Mouse (Mus musculus): ENCODE measurements at regions not wholly inside any gene's neighbourhood (a gene's known extent, or its start where the extent isn't known, plus 50 kb on each side); places are given as distances from the start of the nearest gene placed in this dataset. TPM values are rescaled to one million over a fixed set of nuclear protein-coding genes. Genes with fewer than 3 reads are reported as not detected.

DNA sequence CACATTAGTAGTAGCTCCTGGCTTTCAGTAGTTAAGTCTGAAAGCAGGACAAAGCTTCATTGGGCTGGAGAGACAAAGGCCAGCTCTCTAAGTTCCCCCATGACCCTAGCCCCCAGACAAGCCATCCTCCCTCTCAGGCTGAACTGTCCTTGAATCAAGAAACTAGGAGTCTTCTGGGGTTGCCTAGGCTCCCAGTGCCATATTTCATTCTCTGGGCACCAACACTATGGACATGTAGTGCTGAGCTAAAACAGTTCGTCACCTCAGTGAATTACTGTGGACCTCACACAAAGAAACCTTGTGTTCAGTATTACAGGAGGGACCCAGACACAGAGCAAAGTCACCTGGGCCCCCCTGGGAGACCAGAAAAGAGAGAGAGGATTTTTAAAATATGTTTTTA, 91.7 kb upstream of the Nsun2 start:
- 67% methylated on average over 1 of the region's 1 CpGs for WGBS
- H3K4me2 ChIP-seq: no peak overlapping the region
- no peak for ATAC-seq (ENCODE audit: low FRiP score)
- no peaks in the 10 kb centered on the region for H3K9me3 ChIP-seq (ENCODE audit: control insufficient read depth, low read length)
- no peak overlapping the region for H3K4me3 ChIP-seq (ENCODE audit: low read depth, low read length)
- no peak overlapping the region for H3K9ac ChIP-seq (ENCODE audit: low read length)
- H3K27me3 ChIP-seq (ENCODE audit: control insufficient read depth, insufficient read depth, low read length): no peaks in the 10 kb centered on the region
- DNase-seq (ENCODE audit: low spot score, missing footprints): no peak
- H3K27ac ChIP-seq (ENCODE audit: low read depth, low read length): no peak overlapping the region
- no peaks in the 10 kb centered on the region for H3K36me3 ChIP-seq (ENCODE audit: control insufficient read depth, insufficient read depth, low read length)
- H3K4me1 ChIP-seq (ENCODE audit: control insufficient read depth, insufficient read depth, low read length): no peaks in the 10 kb centered on the region

DNA sequence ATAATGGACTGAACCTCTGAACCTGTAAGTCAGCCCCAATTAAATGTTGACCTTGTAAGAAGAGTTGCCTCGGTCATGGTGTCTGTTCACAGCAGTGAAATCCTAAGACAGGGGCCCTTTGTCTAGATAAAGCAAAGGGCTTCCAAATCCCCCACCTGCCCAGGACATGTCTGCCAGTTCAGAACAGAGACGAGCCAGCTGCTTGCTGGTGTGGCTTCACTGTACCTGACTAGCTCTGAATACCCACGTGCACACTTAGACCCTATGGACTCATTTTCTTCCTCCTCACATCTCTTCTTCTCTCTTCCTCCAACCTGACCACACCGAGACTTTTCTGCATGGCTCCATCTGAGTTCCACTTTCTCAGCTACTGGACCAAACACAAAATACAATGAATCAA, 87.9 kb upstream of the Nsun2 start:
- H3K4me1 ChIP-seq (ENCODE audit: control insufficient read depth, insufficient read depth, low read length): no peaks in the 10 kb centered on the region
- no peak overlapping the region for H3K4me3 ChIP-seq (ENCODE audit: low read depth, low read length)
- WGBS: 83% methylated on average over 4 of the region's 4 CpGs
- no peak overlapping the region for H3K4me2 ChIP-seq
- no peak overlapping the region for H3K9ac ChIP-seq (ENCODE audit: low read length)
- ATAC-seq (ENCODE audit: low FRiP score): no peak
- no peak for DNase-seq (ENCODE audit: low spot score, missing footprints)
- H3K9me3 ChIP-seq (ENCODE audit: control insufficient read depth, low read length): no peaks in the 10 kb centered on the region
- no peak overlapping the region for H3K27ac ChIP-seq (ENCODE audit: low read depth, low read length)
- no peaks in the 10 kb centered on the region for H3K36me3 ChIP-seq (ENCODE audit: control insufficient read depth, insufficient read depth, low read length)
- H3K27me3 ChIP-seq (ENCODE audit: control insufficient read depth, insufficient read depth, low read length): no peaks in the 10 kb centered on the region

Small RNAs in the stretch of these regions (microRNA-seq; reads per million reads assigned to microRNA genes)
- not detected for gene Gm44375

Measured in midbrain, embryonic 11.5 days (tissue).